Mouse (Mus musculus) induced T-regulatory cell, adult 2 months (primary cell): Measurements from ENCODE around the gene Vps33b.

Experiments
- DNase-seq: peaks from one replicate; pipeline ENCODE4 v3.0.0-alpha.2; 2012; ENCODE audit warnings: low read depth

Gene Vps33b

GRCm38 (mm10) chr7:80268897-80269750 lies at the start of gene Vps33b:
Vps33b (plus strand) TSS chr7:80269649.
- DNase-seq = peak; percentile 99

DNA sequence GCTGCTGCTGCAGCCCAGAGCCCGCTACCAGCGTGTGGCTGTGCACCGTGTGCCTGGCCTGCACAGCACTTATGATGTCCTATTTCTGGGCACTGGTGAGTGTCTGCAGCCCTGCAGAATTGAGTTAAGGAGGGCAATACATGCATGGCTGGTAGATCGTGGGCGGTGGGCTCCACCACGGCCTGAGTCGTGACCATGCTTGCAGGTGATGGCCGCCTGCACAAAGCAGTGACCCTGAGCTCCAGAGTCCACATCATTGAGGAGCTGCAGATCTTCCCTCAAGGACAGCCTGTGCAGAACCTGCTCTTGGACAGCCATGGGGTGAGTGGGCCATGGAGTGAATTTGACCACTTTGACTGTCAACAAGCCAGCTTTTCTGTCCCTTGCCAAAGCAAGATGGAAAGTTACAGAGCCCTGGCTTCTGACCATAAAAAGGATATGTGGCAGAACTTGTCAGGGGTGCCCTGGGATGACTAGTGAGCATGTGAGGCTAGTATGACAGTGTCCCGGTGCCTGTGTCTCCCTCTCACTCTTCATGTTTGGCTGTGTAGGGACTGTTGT lies 49.1 kb upstream of the Vps33b start:
- no peak for DNase-seq

DNA sequence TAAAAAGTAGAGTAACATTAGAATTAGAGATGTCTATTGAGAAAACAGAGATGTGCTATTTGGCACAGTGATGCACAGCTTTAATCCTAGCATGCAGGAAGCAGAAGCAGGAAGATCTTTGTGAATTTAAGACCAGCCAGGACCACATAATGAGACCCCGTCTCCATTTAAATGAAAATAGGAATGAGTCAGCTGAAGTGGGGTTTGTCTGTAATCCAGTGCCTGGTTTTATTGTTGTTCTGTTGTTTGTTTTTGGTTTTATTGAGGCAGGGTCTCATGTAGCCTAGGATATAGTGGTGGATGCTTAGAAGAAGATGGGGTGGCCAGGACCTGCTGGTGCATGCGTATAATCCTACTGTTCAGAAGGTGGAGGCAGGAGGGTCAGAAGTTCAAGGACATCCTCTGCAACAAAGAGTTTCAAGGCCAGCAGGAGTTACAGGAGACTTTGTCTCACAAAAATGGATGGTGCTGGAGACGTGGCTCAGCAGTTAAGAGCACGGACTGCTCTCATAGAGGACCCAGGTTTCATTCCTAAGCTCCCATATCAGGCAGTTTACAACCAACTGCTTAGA lies 48.2 kb upstream of the Vps33b start:
- DNase-seq = no peak

DNA sequence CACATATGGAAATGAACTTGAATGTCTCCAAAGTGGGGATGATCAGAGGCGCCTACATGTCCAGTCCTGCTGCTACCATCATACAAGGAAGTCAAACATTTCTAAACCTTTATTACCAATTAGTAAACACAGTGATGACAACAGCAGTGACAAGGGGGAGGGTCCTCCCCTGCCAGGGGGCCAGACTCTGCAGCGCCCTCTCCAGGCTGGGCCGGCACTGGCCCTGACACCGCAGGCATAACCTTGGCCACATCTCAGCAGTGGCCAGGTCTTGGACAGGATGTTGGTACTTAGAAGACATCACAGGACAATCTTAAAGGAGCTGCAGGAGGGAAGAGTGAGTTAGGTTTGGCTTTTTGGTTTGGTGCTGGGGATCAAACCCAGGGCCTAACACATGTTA lies 42.4 kb upstream of the Vps33b start:
- DNase-seq = no peak

DNA sequence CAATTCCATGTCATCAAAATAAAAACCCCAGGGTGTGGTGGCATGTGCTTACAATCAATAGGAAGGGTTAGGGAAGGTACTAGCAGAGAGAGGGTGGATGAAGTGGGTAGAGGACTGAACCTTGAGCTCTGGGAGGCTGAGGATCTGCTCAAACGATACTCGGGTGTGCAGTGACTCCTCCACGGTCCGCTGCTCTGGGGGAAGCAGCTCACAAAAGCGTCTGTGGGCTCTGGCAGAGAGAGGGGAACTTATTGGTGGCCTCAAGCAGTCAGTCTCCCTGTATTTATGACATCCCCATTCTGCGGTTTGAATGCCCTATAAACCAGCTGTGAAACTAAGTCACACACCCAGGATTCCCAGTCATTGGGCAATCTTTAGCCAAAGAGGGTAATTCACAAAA lies 39.3 kb upstream of the Vps33b start:
- no peak for DNase-seq

GRCm38 (mm10) chr7:80231971-80232488 lies 37.4 kb upstream of the Vps33b start:
- peak; percentile 58 for DNase-seq

GRCm38 (mm10) chr7:80232489-80233029 lies 36.9 kb upstream of the Vps33b start, which contains the start of the genes Cib1 and Gdpgp1:
Cib1 (minus strand) TSS chr7:80232813.
Gdpgp1 (plus strand) TSS chr7:80232865.
- DNase-seq = peak; percentile 99

GRCm38 (mm10) chr7:80233799-80234198 lies 35.6 kb upstream of the Vps33b start:
- DNase-seq = peak; percentile 44

DNA sequence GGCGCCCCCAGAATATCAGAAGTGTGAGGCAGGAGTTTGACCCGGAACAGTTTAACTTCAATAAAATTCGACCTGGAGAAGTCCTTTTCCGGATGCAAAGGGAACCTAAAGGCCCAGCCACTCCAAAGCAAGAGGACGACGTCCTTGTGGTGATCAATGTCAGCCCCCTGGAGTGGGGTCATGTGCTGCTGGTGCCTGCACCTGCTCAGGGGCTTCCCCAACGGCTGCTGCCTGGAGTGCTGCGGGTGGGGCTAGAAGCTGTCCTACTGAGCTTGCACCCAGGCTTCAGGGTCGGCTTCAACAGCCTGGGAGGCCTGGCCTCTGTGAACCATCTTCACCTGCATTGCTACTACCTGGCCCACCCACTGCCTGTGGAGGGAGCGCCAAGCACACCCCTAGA lies 30.9 kb upstream of the Vps33b start:
- DNase-seq = no peak

DNA sequence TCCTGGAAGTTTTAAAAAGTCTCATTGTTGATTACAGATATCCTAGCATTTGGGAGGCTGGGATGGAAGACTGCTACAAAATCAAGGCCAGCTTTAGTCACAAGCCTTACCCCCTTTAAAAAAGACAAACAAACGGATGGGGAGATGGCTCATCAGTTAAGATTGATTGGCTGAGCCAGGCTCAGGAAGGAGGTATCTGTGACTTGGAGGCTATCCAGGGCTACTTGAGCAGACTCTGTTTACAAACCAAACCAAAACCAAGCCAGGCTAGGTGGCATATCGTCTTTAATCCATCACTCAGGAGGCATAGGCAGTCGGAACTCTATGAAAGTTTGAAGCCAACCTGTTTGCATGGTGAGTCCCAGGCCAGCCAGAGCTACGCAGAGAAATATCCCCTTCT lies 27.8 kb upstream of the Vps33b start:
- no peak for DNase-seq

- DNase-seq = no peak
Measured at GRCm38 (mm10) chr7:80244851-80245250, 24.6 kb upstream of the Vps33b start.

- DNase-seq = peak; percentile 97
Measured at GRCm38 (mm10) chr7:80246148-80246721, 23.2 kb upstream of the Vps33b start, which contains the start of gene Ttll13. Ttll13 (plus strand) TSS chr7:80246376.

DNA sequence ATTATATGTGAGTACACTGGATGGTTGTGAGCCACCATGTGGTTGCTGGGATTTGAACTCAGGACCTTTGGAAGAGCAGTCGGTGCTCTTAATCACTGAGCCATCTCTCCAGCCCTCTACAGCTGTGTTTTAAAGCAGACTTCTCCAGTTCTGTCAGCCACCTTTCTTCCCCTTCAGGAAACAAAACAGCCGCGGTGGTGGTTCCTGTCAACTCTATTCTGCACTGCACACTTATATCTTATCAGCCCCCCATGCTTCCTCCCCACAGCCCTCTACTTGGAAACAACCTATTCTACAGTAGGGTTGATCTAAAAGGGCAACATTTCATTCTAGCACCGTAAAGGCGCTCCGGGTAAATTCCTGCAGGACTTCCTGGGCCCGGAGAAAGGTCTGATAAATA lies 22.6 kb upstream of the Vps33b start:
- peak; percentile 47 for DNase-seq

- DNase-seq = no peak
Measured at GRCm38 (mm10) chr7:80252437-80252836, 17.0 kb upstream of the Vps33b start.

GRCm38 (mm10) chr7:80252886-80253285 lies 16.6 kb upstream of the Vps33b start:
- DNase-seq = peak; percentile 60

DNA sequence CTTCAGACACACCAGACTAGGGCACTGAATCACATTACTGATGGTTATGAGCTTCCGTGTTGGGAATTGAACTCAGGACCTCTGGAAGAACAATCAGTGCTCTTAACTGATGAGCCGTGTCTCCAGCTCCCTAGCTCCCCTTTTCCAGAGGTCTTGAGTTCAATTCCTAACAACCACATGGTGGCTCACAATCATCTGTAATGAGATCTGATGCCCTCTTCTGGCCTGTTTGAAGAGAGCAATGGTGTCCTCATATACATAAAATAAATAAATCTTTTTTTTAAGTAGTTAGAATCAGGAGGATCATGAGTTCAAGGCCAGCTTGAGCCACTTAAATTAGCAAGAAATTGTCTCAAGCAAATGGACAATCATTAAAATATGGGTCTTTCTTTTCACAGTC lies 13.5 kb upstream of the Vps33b start:
- peak; percentile 46 for DNase-seq

DNA sequence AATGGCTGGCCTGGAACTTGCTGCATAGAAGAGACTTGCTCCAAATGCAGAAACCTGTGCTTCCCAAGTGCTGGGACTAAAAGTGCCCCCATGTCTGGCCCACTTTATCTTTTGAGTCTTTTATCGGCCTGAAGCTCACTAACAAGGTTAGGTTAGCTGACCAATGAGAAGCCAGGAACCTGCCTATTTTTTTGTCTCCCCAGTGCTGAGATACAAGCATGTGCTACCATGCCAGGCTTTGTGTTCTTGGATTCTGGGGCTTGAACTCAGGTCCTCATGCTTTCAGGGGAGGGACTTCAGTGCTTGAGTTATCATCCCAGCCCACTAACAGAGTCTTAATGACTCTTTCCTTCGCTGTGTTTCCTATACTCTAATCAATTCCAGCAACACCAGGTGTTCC lies 11.7 kb upstream of the Vps33b start:
- DNase-seq = no peak

- peak; percentile 93 for DNase-seq
Measured at GRCm38 (mm10) chr7:80260625-80261371, 8.7 kb upstream of the Vps33b start, which contains the start of gene Ngrn. Ngrn (plus strand) TSS chr7:80261215.

DNA sequence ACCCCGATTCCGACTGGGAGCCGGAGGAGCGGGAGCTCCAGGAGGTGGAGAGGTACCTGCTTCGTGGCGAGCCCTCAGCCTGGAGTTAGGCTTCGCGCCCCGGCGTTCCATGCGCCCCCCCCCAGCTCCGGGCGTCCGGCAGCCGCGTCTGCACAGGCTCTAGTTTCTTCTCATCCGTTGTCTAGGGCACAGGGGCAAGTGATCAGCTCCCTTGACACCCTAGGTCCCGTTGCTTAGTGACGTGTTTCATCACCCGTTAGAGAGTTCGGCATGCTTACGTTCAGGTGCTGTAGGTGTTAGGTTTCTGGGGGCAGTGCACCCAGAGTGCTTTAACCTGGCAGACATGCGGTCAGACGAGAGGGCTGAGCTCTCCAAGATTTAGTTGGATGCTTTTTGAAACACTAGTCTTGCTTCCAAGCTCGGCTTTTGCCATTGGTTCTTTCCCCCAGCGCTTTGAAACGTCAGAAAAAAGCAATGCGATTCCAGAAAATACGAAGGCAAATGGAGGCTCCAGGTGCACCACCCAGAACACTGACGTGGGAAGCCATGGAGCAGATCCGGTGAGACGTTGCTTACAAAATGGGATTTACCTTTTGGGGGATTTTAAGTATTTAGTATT lies 8.0 kb upstream of the Vps33b start:
- DNase-seq = no peak

DNA sequence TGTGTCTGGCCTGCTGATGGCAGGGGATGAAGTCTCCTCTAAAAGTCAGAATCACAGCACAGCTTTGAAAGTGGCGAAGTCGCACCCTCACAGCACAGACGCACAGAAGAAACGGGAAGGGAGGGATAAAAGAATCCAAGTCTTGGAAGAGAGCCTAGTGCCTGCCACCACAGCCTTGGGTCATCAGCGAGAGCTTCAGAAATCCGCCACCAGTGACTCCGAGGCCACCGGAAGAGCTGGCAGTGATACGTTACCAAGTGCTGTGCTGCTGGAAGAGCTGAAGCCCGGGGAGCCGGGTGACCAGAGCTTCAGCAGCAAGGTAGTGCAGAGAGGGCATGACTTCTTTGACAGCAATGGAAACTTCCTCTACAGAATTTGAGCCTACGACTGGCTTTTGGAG lies 4.8 kb upstream of the Vps33b start:
- DNase-seq = no peak

DNA sequence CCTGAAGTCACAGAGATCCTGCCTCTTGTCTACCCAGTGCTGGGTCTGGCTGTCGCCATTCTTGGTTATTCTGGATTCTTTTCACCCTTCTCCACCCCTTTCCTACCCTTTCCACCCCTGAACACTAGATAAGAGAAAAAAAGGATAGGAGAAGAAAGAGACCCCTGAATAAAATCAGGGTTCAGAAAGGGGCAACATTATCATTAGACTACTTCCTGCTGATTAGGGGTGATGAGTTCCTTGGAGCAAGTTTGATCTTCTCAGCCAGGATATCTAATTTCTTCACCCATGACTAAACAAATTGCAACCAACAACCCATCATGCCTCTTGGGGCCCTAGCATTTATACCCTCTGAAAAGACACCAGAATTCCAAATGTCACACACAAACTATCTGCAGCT lies 1.7 kb upstream of the Vps33b start:
- DNase-seq = no peak
